Mouse (Mus musculus): ENCODE results near the gene Gm5157. TPM values are rescaled to one million over a fixed set of nuclear protein-coding genes. Genes with fewer than 3 reads are reported as not detected.

The Gm5157 gene
- polyA plus RNA-seq (2017; shearing (Covaris generic)), result not detected

GRCm38 (mm10) chr7:21190323-21190722 is at the start of gene Gm5157:
Gene Gm5157, minus strand, starts transcription at chr7:21190423.

DNA sequence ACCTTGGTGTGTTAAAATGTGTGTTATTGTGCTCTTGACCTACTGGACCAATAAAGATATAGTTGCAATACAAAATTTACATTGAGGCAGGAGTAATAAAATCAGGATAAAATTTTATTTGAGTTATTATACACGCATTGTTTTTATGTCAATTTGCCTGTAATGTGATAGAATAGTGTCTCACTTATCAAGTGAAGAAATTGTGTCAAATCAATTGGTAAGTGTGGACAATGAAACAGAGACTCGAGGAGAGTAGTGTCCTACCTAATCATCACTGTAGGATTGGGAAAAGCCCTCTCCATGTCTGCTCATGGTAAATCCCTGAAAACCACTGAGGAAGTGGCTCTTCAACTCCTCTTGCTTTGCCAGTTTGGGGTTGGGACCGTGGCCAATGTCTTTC is 28.3 kb downstream of the Gm5157 start, which contains the start of gene Vmn1r123:
TSS of gene Vmn1r123 (plus strand) at position 301 of the 400 bp plus-strand sequence.

Other genes starting within 250 kb of the Gm5157 start
- gene Vmn1r119, start 178.0 kb downstream of the Gm5157 start, polyA plus RNA-seq (2017; shearing (Covaris generic)), result not detected
- gene Vmn1r120, start 136.6 kb downstream of the Gm5157 start, polyA plus RNA-seq (2017; shearing (Covaris generic)), result not detected
- gene Vmn1r121, start 91.9 kb downstream of the Gm5157 start, polyA plus RNA-seq (2017; shearing (Covaris generic)), result not detected
- gene Vmn1r122, start 56.3 kb downstream of the Gm5157 start, polyA plus RNA-seq (2017; shearing (Covaris generic)), result not detected
- not detected for gene Vmn1r123, start 28.2 kb downstream of the Gm5157 start, polyA plus RNA-seq (2017; shearing (Covaris generic))
- not detected for gene Vmn1r124, start 70.2 kb upstream of the Gm5157 start, polyA plus RNA-seq (2017; shearing (Covaris generic))
- not detected for gene Vmn1r125, start 81.8 kb upstream of the Gm5157 start, polyA plus RNA-seq (2017; shearing (Covaris generic))
- 0.41 TPM for gene Vmn1r126, start 111.0 kb upstream of the Gm5157 start, polyA plus RNA-seq (2017; shearing (Covaris generic))
- not detected for gene Vmn1r127, start 129.4 kb upstream of the Gm5157 start, polyA plus RNA-seq (2017; shearing (Covaris generic))
- not detected for gene Vmn1r128, start 158.9 kb upstream of the Gm5157 start, polyA plus RNA-seq (2017; shearing (Covaris generic))
- not detected for gene Vmn1r129, start 170.9 kb upstream of the Gm5157 start, polyA plus RNA-seq (2017; shearing (Covaris generic))
- gene Gm6882, start 242.3 kb upstream of the Gm5157 start, polyA plus RNA-seq (2017; shearing (Covaris generic)), result not detected

Data from naive thymus-derived CD4-positive, alpha-beta T cell, adult 5 months (primary cell).